Mouse (Mus musculus) olfactory bulb, adult 2 months (tissue): ENCODE results near the gene Adgrb2.

Source experiments
- CTCF ChIP-seq: fragments of 200-500 bp; IDR thresholded peaks from 2 replicates; pipeline ENCODE4 v1.5.1; 2012; ENCODE audit warnings: low read depth, mild to moderate bottlenecking, low read length, moderate library complexity; ENCODE audit not compliant: insufficient read depth
- POLR2A ChIP-seq: fragments of 200-500 bp; IDR thresholded peaks from 2 replicates; pipeline ENCODE4 v1.6.1; 2012; ENCODE audit warnings: mild to moderate bottlenecking, low read depth, low read length, moderate library complexity; ENCODE audit not compliant: insufficient read depth

GRCm38 (mm10) chr4:130002157-130002556 lies 17.5 kb downstream of the Adgrb2 start:
- TF ChIP-seq POLR2A (no peak), CTCF (no peak)
